Mouse (Mus musculus) erythroid progenitor cell, adult 5-6 weeks (primary cell): ENCODE measurements around the gene Nrbp1. TPM values are rescaled to one million over a fixed set of nuclear protein-coding genes. Genes with fewer than 3 reads are reported as not detected.

Source experiments
- ATAC-seq: replicated peaks from 2 replicates; pipeline ENCODE4 v1.8.0; 2016; ENCODE audit warnings: moderate number of reproducible peaks, mild to moderate bottlenecking, moderate TSS enrichment, inconsistent platforms; ENCODE audit not compliant: poor library complexity, low FRiP score, severe bottlenecking
- total RNA-seq, 2 experiments: library from RNA; stranded (forward) in 1 of 2; stranded (reverse) in 1 of 2; fragments of 150-400 nt in 1 of 2; fragments of 186-747, 209-891 nt in 1 of 2; gene quantifications; 2 replicates each; pipeline versions ENCODE4 v1.2.3 to v1.2.4; 2015 to 2017; ENCODE audit warnings: low replicate concordance in 2 of 2

Gene Nrbp1
- total RNA-seq, 2 experiments from 2014 or later: 22.2 to 39.4 TPM

GRCm38 (mm10) chr5:31254901-31255300 lies 14.2 kb downstream of the Nrbp1 start:
- no peak for ATAC-seq

GRCm38 (mm10) chr5:31255381-31255780 lies 14.7 kb downstream of the Nrbp1 start:
- ATAC-seq: no peak

DNA sequence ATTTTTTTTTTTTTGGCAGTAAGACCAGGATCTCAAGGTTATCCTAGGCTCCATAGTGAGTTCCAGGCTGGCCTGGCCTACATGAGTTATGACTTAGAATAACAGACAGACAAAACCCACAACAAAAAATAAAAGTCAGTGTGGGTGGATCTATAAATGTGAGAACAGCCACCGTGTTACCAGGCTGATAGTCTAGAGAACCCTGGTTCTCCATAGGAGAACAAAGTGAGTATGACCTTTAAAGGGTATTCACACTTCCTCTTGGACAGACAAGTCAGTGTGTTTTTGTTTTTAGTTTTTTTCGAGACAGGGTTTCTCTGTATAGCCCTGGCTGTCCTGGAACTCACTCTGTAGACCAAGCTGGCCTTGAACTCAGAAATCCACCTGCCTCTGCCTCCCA lies 15.3 kb downstream of the Nrbp1 start:
- no peak for ATAC-seq

- ATAC-seq: no peak
These were observed 17.0 kb downstream of the Nrbp1 start for GRCm38 (mm10) chr5:31257616-31258015.

- ATAC-seq: no peak
These were observed 25.4 kb downstream of the Nrbp1 start for GRCm38 (mm10) chr5:31266101-31266500.

DNA sequence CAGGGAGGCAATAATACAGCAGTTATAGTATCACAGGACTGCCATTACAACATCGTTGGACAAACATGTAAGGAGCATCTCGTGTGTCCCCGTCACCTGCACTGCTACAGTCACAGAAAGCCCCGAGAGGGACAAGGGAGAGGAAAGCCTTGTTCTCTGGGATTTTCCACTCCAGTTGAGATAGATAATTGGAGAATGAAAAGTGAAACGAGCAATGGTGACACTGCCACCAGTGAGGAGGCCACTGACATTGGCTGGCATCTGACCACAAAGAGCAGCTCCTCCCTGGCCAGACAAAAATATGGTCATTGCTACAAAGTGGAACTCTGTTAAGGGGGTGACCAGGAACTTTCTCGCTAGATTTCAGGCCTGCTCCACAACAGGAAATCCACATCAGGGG lies 27.0 kb downstream of the Nrbp1 start:
- ATAC-seq: no peak

DNA sequence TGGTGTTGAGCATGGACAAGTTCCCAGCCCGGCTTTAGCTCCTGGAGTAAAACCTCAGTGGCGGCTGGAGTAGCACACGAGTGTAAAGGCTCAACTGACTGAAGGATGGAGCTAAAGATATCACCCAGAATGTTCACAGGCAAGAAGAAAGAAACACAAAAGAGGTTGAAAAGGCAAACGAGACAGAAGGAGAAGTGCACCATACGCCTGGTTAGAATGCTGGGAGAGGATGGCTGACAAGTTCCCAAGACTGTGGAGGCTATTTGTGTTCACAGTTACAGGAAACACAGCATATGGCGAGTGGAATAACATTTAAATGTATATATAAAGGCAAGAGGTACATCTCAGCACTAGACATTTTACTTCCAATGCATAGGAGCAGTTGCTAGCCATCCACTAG lies 32.4 kb downstream of the Nrbp1 start:
- no peak for ATAC-seq

- no peak for ATAC-seq
These were observed 38.8 kb downstream of the Nrbp1 start for GRCm38 (mm10) chr5:31279245-31279988.

- ATAC-seq: no peak
These were observed 47.6 kb downstream of the Nrbp1 start for GRCm38 (mm10) chr5:31288225-31288624.

- ATAC-seq: no peak
These were observed 48.0 kb downstream of the Nrbp1 start for GRCm38 (mm10) chr5:31288655-31289054.

DNA sequence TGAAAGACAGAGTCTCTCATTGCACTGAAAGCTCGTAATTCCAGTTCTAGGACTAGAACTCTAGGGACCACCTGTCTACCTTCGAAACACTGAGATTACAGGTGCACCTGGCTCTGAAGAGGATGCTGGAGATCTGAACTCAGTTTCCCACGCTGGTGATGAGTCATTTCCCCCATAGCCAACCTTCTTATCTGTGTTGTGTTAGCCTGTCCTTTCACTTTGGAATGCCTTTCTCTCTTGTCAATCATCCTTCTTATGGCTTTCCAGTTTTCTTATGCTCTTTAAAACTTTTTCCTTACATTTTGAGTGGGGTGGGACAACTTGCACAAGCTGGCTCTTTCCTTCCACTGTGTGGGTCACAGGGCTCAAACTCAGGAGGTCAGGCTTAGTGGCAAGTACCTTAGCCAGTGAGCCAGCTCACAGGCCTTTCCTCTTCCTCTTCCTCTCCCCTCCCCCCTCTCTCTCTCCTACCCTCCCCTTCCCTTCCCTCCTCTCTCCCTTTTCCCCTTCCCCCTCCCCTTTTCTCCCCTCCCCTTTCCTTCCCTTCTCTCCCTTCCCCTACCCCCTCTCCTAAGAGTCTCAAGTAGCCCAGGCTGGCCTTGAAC lies 49.1 kb downstream of the Nrbp1 start:
- no peak for ATAC-seq

DNA sequence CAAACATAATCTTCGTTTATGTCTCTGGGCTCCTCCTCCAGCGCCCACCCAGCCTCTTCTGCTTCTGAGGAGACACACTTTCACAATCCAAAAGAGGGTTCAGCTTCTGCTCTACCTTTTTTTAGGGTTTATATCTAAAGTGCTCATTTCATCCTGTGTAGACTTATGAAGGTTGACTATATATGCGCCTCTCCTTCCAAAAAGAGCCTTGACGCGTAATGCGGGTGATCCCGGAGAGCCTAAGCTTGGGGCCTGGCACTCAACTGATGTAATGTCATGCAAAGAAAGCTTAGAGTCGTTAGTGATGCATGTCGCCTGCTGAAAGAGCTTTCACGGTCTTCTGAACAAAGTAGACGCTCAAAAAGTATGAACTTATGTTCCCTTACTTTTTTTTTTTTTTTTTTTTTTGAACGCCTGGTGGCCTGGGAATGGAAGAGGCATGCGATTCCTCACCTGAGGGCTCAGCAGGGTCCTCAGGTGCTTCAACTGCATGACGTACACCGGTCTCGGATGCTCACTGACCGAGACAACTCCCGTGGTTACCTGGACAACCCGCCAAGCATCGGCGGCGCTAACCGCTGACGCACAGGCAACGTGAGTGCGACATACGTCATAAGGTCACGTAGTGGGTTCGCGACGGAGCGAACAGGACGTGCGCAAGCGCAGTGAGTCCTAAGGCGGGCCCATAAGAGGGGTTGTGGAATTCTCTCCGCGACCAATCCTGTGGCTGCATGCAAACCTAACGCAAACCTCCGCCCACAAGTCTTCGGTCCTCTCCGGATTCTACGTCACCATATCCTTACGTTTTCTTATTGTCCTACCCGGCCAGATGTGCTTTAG lies 50.1 kb downstream of the Nrbp1 start, which contains the start of gene Ift172:
Gene Ift172 (minus strand): TSS at position 596 of the 840 bp plus-strand sequence.
- peak; percentile 97 for ATAC-seq

GRCm38 (mm10) chr5:31291361-31291688 lies 50.7 kb downstream of the Nrbp1 start:
- peak; percentile 60 for ATAC-seq

GRCm38 (mm10) chr5:31294964-31295605 lies 54.4 kb downstream of the Nrbp1 start:
- ATAC-seq: no peak

- no peak for ATAC-seq
These were observed 55.0 kb downstream of the Nrbp1 start, which contains the start of gene Fndc4 for GRCm38 (mm10) chr5:31295606-31296141. Gene Fndc4, minus strand, starts transcription at chr5:31296080.

GRCm38 (mm10) chr5:31297047-31297757 lies 56.5 kb downstream of the Nrbp1 start, which contains the start of gene Gckr:
Gene Gckr, plus strand, starts transcription at chr5:31297443.
- ATAC-seq: no peak

- ATAC-seq: no peak
These were observed 57.3 kb downstream of the Nrbp1 start for GRCm38 (mm10) chr5:31297981-31298380.

- ATAC-seq: no peak
These were observed 57.8 kb downstream of the Nrbp1 start for GRCm38 (mm10) chr5:31298486-31298885.
